Mouse (Mus musculus) C2C12 (cell line): ENCODE measurements around the gene Timm17a.

Experiments
- CTCF ChIP-seq: IDR thresholded peaks from one replicate; pipeline ENCODE4 v1.5.1; 2011; ENCODE audit not compliant: control insufficient read depth, insufficient read depth, insufficient read length
- MAX ChIP-seq: IDR thresholded peaks from one replicate; pipeline ENCODE4 v1.6.1; 2011; ENCODE audit warnings: mild to moderate bottlenecking, control low read depth
- USF1 ChIP-seq: IDR thresholded peaks from one replicate; pipeline ENCODE4 v1.6.1; 2011; ENCODE audit warnings: low read depth, mild to moderate bottlenecking, control low read depth, moderate library complexity

- no peak for TF ChIP-seq CTCF
- TF ChIP-seq USF1 = no peak
- no peak for TF ChIP-seq MAX
These were observed 28.4 kb upstream of the Timm17a start for GRCm38 (mm10) chr1:135341947-135342346.
